Mouse (Mus musculus) liver, embryonic 11.5 days (tissue): ENCODE measurements at regions not wholly inside any gene's neighbourhood (a gene's known extent, or its start where the extent isn't known, plus 50 kb on each side); places are given as distances from the start of the nearest gene placed in this dataset.
"Not testable (repeated sequence)": the region's sequence is repeated elsewhere in the genome, so short reads cannot be mapped to it uniquely, and the experiment has no call there.

Experiments used
- ATAC-seq: fragments of 200-750 bp; cut with Nextera tagmentation; replicated peaks from 2 replicates; pipeline ENCODE4 v1.8.0; 2017; ENCODE audit warnings: moderate number of reproducible peaks, mild to moderate bottlenecking, moderate TSS enrichment, moderate library complexity; ENCODE audit not compliant: low FRiP score
- DNase-seq: peaks from one replicate; pipeline ENCODE4 v3.0.0-alpha.2; 2017; ENCODE audit warnings: low spot score
- H3K27ac ChIP-seq: fragments of 300-500 bp; sonication (generic); 2 replicates; pipeline ENCODE4 v1.5.1; 2014; ENCODE audit warnings: mild to moderate bottlenecking, low read depth, low read length, control low read depth
- H3K27me3 ChIP-seq: fragments of 300-500 bp; sonication (generic); replicated peaks from 2 replicates; pipeline ENCODE4 v1.6.1; 2014; ENCODE audit warnings: low read length, mixed read lengths; ENCODE audit not compliant: control insufficient read depth, insufficient read depth
- H3K36me3 ChIP-seq: fragments of 300-500 bp; sonication (generic); 2 replicates; pipeline ENCODE4 v1.6.1; 2014; ENCODE audit warnings: mild to moderate bottlenecking, low read length, moderate library complexity, mixed read lengths; ENCODE audit not compliant: control insufficient read depth, insufficient read depth
- H3K4me1 ChIP-seq: fragments of 300-500 bp; sonication (generic); replicated peaks from 2 replicates; pipeline ENCODE4 v1.6.1; 2014; ENCODE audit warnings: low read length, mixed read lengths; ENCODE audit not compliant: control insufficient read depth, insufficient read depth
- H3K4me2 ChIP-seq: fragments of 300-500 bp; sonication (generic); 2 replicates; pipeline ENCODE4 v1.6.1; 2014; ENCODE audit warnings: mild to moderate bottlenecking, control low read depth, moderate library complexity
- H3K4me3 ChIP-seq: fragments of 300-500 bp; sonication (generic); 2 replicates; pipeline ENCODE4 v1.5.1; 2014; ENCODE audit warnings: low read depth, low read length, control low read depth
- H3K9ac ChIP-seq: fragments of 300-500 bp; sonication (generic); 2 replicates; pipeline ENCODE4 v1.6.1; 2014; ENCODE audit warnings: low read depth, low read length, control low read depth
- H3K9me3 ChIP-seq: fragments of 300-500 bp; sonication (generic); 2 replicates; pipeline ENCODE4 v1.6.1; 2016; ENCODE audit warnings: low read length, inconsistent platforms, mixed read lengths; ENCODE audit not compliant: control insufficient read depth
- WGBS: fragments of 180-500 bp; shearing (Covaris S2); extraction: QIAGEN DNeasy Blood & Tissue Kit; methylation state at CpG from one replicate; pipeline ENCODE4 v1.1.7; 2014; 5-methylcytosine and 5-hydroxymethylcytosine counted together

DNA sequence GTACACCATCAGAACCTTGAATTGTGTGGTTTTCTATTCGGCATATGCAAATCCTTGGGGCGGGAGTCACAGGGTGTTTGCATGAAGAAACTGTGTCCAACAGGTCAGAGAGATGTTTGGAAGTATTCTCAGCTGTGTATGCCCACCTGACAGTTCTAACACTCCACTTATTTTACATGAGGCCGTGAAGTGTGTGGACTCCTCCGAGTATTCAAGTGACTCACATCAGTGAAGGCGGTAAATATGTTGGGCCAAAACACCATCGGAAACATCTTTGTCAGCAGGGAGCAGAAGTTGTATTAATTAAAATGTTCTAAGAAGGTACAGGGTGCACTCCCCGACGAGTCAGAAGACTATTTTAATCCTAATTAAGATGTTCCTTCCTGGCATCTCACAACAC is 79.8 kb upstream of the Zbtb18 start:
- Histone ChIP-seq H3K27me3 (no peaks in the 10 kb centered on the region), H3K4me1 (no peaks in the 10 kb centered on the region), H3K36me3 (no peaks in the 10 kb centered on the region), H3K4me3 (no peak overlapping the region), H3K9me3 (no peaks in the 10 kb centered on the region), H3K9ac (no peak overlapping the region), H3K27ac (no peak overlapping the region), H3K4me2 (no peak overlapping the region)
- WGBS = 87% methylated on average over 8 of the region's 8 CpGs
- ATAC-seq = no peak
- no peak for DNase-seq

DNA sequence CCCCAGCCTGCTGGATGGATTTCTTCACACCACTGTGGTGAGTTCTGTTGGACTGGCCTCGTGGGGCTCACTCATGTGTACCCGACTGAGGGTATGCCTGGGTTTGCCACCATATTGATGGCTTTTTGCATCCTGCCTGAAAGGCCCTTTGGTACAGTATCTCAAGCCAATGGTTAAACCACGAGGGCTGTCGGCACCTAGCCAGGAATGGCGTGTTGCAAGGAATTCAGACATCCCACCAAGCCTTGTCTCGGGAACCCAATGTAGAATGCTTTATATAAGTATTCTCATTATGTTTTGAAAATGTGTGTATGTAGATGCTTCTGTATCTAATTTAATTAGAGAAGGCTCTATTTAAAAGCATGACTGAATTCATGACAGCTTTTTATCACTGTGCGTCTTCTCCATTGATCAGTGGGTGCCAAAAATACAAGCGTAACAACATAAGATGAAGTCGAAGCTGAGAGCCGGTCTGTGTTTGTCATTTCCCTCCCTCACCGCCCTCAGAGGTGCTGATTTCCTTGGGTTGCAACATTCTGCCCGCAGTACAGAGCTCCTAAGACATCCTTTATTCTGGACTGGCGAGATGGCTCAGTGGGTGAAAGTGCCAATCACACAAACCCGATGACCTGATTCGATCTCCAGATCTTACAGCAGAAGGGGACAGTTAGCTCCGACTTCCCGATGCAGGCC is 90.5 kb upstream of the Akt3 start:
- ATAC-seq (no peak), DNase-seq (no peak)
- H3K27me3 ChIP-seq = no peaks in the 10 kb centered on the region
- no peak overlapping the region for H3K4me2 ChIP-seq
- H3K9me3 ChIP-seq = no peaks in the 10 kb centered on the region
- H3K4me3 ChIP-seq = no peak overlapping the region
- no peaks in the 10 kb centered on the region for H3K36me3 ChIP-seq
- no peaks in the 10 kb centered on the region for H3K4me1 ChIP-seq
- H3K27ac ChIP-seq = no peak overlapping the region
- WGBS = 84% methylated on average over 17 of the region's 17 CpGs
- no peak overlapping the region for H3K9ac ChIP-seq

DNA sequence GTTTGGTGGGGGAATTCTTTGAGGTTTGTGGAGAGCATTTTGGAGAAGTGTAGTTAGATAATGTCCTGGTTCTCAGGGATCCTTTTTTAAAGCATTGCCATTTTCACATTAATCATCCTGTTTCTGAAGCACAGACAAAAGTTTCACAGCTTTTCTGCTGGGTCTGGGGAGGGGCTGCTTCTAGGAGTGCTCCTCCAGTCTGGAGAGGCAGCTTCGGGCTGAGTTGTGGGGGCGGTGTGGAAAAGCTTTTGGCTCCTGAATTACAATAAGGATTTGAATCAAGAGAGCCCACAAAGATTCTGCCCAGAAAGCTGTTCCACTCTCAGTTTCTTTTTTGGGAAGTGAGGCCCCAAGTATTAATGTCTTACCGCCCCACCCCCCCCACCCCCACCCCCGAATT is 89.2 kb upstream of the Akt3 start:
- Histone ChIP-seq H3K36me3 (no peaks in the 10 kb centered on the region), H3K4me1 (no peaks in the 10 kb centered on the region), H3K27ac (no peak overlapping the region), H3K9me3 (no peaks in the 10 kb centered on the region), H3K9ac (no peak overlapping the region), H3K4me2 (no peak overlapping the region), H3K4me3 (no peak overlapping the region), H3K27me3 (no peaks in the 10 kb centered on the region)
- 42% methylated on average over 4 of the region's 4 CpGs for WGBS
- no peak for ATAC-seq
- DNase-seq = no peak

DNA sequence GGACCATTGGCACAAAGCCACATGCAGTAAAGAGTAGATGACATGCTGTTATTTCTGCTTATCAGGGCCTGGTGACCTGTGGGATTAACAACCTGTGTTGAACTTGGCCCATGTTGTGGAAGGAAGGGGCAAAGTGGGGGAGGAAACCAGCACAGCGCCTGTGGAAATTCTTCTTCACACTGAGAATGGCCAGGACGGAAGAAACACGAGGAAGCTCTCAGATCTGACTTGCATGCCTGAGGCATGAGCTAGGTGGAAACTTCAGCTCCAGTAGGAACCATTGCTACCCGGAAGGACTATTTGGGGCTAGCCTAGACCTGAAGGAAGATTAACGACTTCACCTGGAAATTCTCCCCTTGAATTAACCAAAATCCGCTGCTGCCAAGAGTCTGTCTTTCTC is 88.5 kb upstream of the Akt3 start:
- DNase-seq = no peak
- Histone ChIP-seq H3K4me1 (no peaks in the 10 kb centered on the region), H3K4me3 (no peak overlapping the region), H3K9ac (no peak overlapping the region), H3K27me3 (no peaks in the 10 kb centered on the region), H3K27ac (no peak overlapping the region), H3K36me3 (no peaks in the 10 kb centered on the region), H3K4me2 (no peak overlapping the region), H3K9me3 (no peaks in the 10 kb centered on the region)
- WGBS = 55% methylated on average over 6 of the region's 6 CpGs
- no peak for ATAC-seq

DNA sequence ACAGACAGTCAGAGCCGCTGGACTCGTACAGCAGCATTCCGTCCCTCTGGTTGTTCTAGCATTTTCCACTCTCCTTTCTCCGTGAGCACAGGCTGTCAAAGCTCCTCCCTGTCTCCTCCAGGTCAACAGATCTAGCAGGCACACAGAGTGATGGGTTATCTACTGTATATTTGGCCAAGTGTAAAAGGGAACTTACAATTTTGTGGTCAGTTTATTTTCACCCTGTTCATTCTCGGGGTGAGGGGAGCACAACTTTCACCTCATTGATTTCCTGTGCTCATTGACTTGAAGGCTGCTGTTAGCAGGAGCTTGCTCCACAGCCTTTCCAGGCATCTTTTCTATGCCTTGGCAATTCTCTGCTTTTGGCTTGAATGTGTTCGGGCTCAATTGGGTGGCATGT is 87.5 kb upstream of the Akt3 start:
- no peak overlapping the region for H3K9ac ChIP-seq
- H3K4me2 ChIP-seq = no peak overlapping the region
- DNase-seq = no peak
- H3K4me1 ChIP-seq = no peaks in the 10 kb centered on the region
- WGBS = 59% methylated on average over 6 of the region's 6 CpGs
- no peaks in the 10 kb centered on the region for H3K36me3 ChIP-seq
- no peak overlapping the region for H3K27ac ChIP-seq
- no peak overlapping the region for H3K4me3 ChIP-seq
- ATAC-seq = no peak
- H3K9me3 ChIP-seq = no peaks in the 10 kb centered on the region
- no peaks in the 10 kb centered on the region for H3K27me3 ChIP-seq

DNA sequence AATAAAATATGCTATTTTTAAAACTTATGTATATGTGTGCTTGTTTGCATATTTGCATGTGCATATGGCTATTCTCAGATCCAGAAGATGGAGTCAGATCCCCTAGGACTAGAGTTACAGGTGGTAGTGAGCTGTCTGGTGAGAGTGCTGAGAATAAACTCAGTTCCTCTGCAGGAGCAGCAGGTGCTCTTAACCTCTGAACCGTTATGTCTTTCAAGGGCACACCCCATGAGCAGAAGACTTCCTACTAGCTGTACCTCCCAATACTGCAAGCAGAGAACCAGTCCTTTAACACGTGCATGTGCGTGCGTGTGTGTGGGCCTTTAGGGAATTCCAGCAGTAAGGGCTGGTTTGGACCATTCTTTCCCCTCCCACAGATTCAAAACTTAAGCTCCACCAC is 85.9 kb upstream of the Akt3 start:
- ATAC-seq (no peak), DNase-seq (no peak)
- H3K36me3 ChIP-seq = no peaks in the 10 kb centered on the region
- H3K4me1 ChIP-seq = no peaks in the 10 kb centered on the region
- no peak overlapping the region for H3K9ac ChIP-seq
- H3K27ac ChIP-seq = no peak overlapping the region
- H3K9me3 ChIP-seq = no peaks in the 10 kb centered on the region
- H3K4me3 ChIP-seq = no peak overlapping the region
- H3K27me3 ChIP-seq = no peaks in the 10 kb centered on the region
- no peak overlapping the region for H3K4me2 ChIP-seq
- 84% methylated on average over 4 of the region's 4 CpGs for WGBS

DNA sequence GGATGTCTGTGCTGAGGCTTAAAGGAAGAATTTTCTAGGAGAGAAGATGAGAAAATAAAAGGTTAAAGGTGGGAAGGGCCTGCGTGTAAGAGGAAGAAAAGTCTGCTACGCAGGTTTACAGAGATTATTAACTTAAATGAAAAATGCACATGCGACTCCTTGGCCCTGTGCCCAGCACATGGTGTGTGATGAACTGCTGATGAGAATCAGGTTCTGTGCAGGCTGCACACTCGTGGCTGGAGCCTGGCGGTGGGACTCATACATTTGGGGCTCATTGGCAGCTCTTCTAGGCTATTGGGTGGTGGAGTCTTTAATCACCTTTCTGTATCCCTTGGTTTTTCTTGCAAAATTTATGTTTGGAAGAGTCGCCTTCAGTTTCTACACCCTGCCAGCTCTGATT is 85.1 kb upstream of the Akt3 start:
- ATAC-seq (no peak), DNase-seq (no peak)
- 67% methylated on average over 6 of the region's 6 CpGs for WGBS
- Histone ChIP-seq H3K4me3 (no peak overlapping the region), H3K27ac (no peak overlapping the region), H3K27me3 (no peaks in the 10 kb centered on the region), H3K4me2 (no peak overlapping the region), H3K9me3 (no peaks in the 10 kb centered on the region), H3K36me3 (no peaks in the 10 kb centered on the region), H3K4me1 (no peaks in the 10 kb centered on the region), H3K9ac (no peak overlapping the region)

DNA sequence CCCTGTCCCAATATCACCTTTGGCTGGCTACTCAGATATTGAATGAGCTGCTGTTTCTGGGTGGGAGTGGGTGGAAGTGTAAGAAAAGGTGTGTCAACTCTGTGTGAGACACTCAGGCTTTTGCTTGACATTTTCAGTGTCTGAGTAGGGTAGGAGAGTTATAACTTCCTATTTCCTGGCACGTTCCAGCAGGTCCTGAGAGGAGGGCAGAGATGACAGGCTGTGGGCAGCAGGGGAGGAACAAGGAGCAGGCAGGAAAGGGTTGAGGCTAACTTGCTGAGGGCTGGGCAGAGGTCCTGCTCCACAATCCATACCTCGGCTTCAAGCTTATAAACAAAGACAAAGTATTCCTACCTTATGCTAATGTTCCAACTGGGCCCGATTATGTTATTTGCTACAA is 82.2 kb upstream of the Akt3 start:
- H3K9ac ChIP-seq = no peak overlapping the region
- H3K27me3 ChIP-seq = no peaks in the 10 kb centered on the region
- H3K36me3 ChIP-seq = no peaks in the 10 kb centered on the region
- H3K4me3 ChIP-seq = no peak overlapping the region
- no peaks in the 10 kb centered on the region for H3K9me3 ChIP-seq
- H3K4me2 ChIP-seq = no peak overlapping the region
- DNase-seq (no peak), ATAC-seq (no peak)
- H3K4me1 ChIP-seq = no peaks in the 10 kb centered on the region
- WGBS = 65% methylated on average over 3 of the region's 3 CpGs
- no peak overlapping the region for H3K27ac ChIP-seq

DNA sequence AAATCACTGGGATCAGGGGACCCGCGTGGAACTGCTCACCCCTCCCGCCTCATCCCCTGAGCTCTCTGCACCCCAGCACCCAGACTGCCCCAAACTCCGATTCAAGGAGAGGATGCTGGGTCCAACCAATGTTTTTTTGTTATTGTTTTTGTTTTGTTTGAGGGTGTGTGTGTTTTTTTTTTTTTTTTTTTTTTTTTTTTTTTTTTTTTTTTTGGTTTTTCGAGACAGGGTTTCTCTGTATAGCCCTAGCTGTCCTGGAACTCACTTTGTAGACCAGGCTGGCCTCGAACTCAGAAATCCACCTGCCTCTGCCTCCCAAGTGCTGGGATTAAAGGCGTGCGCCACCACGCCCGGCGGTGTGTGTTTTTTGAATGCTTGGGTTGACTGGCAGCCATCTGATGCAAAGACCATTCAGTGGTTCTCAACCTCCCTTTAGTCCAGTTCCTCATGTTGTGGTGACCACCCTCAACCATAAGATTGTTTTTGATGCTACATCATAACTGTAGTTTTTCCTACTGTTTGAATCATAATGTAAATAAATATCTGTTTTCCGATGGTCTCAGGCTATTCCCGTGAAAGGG is 81.3 kb upstream of the Akt3 start:
- not testable (repeated sequence) for H3K27ac ChIP-seq, H3K27me3 ChIP-seq, H3K9me3 ChIP-seq, DNase-seq, H3K9ac ChIP-seq, ATAC-seq, H3K36me3 ChIP-seq, H3K4me1 ChIP-seq
- WGBS = 58% methylated on average over 11 of the region's 13 CpGs
- Histone ChIP-seq H3K4me3 (peak overlapping the region; percentile 42), H3K4me2 (peak overlapping the region; percentile 65)
